Mouse (Mus musculus): ENCODE measurements around the gene Krt39.

DNA sequence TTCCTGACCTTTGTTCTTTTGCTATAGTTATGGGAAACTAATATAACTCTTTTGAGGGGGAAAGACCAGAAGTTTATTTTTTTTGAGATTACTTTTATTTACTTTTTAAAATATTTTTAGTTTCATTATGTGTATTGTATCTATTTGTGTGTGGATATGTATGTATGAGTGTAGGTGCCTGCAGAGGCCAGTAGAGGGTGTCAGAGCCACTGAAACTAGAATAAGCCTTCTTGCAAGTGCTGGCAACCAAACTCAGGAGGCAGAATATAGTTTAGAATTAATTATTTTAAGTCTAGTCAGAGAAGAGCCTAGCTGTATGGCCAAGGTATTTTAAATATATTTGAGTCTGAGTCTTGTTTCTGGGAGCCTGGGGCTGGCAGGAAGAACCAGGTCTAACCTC, 26.8 kb upstream of the Krt39 start:
- TF ChIP-seq POLR2A (IDR thresholded peaks at IDR 0.05; ENCODE audit: low read depth, low read length) = no peak
- no peak for TF ChIP-seq CTCF (IDR thresholded peaks at IDR 0.05; ENCODE audit: borderline replicate concordance, insufficient read depth, low read length)

Measured in embryonic fibroblast, embryonic 13.5 days (primary cell).